Mouse (Mus musculus) midbrain, embryonic 16.5 days (tissue): Measurements from ENCODE around the gene Prkag1. TPM values are rescaled to one million over a fixed set of nuclear protein-coding genes. Genes with fewer than 3 reads are reported as not detected.

Source experiments
- ATAC-seq: fragments of 200-750 bp; cut with Nextera tagmentation; 2 replicates; pipeline ENCODE4 v1.8.0; 2017; ENCODE audit warnings: moderate TSS enrichment
- H3K27ac ChIP-seq: fragments of 300-500 bp; sonication (generic); 2 replicates; pipeline ENCODE4 v1.5.1; 2014; ENCODE audit warnings: mild to moderate bottlenecking, low read length, mixed read lengths
- H3K27me3 ChIP-seq: fragments of 300-500 bp; sonication (generic); 2 replicates; pipeline ENCODE4 v1.6.1; 2014; ENCODE audit warnings: low read depth, low read length, mixed read lengths; ENCODE audit not compliant: control insufficient read depth, insufficient read depth
- H3K36me3 ChIP-seq: fragments of 300-500 bp; sonication (generic); 2 replicates; pipeline ENCODE4 v1.6.1; 2014; ENCODE audit warnings: mild to moderate bottlenecking, low read length, moderate library complexity, mixed read lengths; ENCODE audit not compliant: control insufficient read depth, insufficient read depth
- H3K4me1 ChIP-seq: fragments of 300-500 bp; sonication (generic); 2 replicates; pipeline ENCODE4 v1.6.1; 2014; ENCODE audit warnings: mild to moderate bottlenecking, low read length, mixed read lengths; ENCODE audit not compliant: control insufficient read depth, insufficient read depth
- H3K4me2 ChIP-seq: fragments of 300-500 bp; sonication (generic); 2 replicates; pipeline ENCODE4 v1.6.1; 2014; ENCODE audit warnings: mild to moderate bottlenecking, low read length, mixed read lengths
- H3K4me3 ChIP-seq: fragments of 300-500 bp; sonication (generic); 2 replicates; pipeline ENCODE4 v1.5.1; 2014; ENCODE audit warnings: low read depth, mild to moderate bottlenecking, low read length, moderate library complexity, mixed read lengths
- H3K9ac ChIP-seq: fragments of 300-500 bp; sonication (generic); 2 replicates; pipeline ENCODE4 v1.6.1; 2014; ENCODE audit warnings: low read depth, low read length, mixed read lengths
- H3K9me3 ChIP-seq: fragments of 300-500 bp; sonication (generic); replicated peaks from 2 replicates; pipeline ENCODE4 v1.6.1; 2014; ENCODE audit warnings: mild to moderate bottlenecking, low read length, mixed read lengths; ENCODE audit not compliant: control insufficient read depth, poor library complexity, severe bottlenecking
- WGBS: fragments of 180-500 bp; shearing (Covaris S2); extraction: QIAGEN DNeasy Blood & Tissue Kit; methylation state at CpG from one replicate; pipeline ENCODE4 v1.1.7; 2014; 5-methylcytosine and 5-hydroxymethylcytosine counted together
- polyA plus RNA-seq: library from polyadenylated mRNA; unstranded; fragments of >200 nt; fragmentation: Nextera tagmentation; extraction: Ambion mirVana; gene quantifications from 2 replicates; pipeline ENCODE4 v1.2.1, GENCODE M21; 2015

Gene Prkag1
- polyA plus RNA-seq, 1 experiment from 2014 or later: 72.9 TPM

- Histone ChIP-seq H3K4me1 (peaks cover 11% of the 10 kb centered on the region; the same call in 1 of the 2 replicates), H3K36me3 (no peaks in the 10 kb centered on the region), H3K27me3 (peaks cover 55% of the 10 kb centered on the region), H3K9me3 (no peaks in the 10 kb centered on the region; the same call in none of the 2 replicates), H3K4me2 (no peak overlapping the region), H3K4me3 (no peak overlapping the region), H3K27ac (no peak overlapping the region), H3K9ac (no peak overlapping the region)
- WGBS: 27% methylated on average over 6 of the region's 6 CpGs
- no peak for ATAC-seq
These were observed 50.2 kb downstream of the Prkag1 start for GRCm38 (mm10) chr15:98781166-98781565.

- Histone ChIP-seq H3K9ac (no peak overlapping the region), H3K4me2 (no peak overlapping the region), H3K4me1 (peaks cover 12% of the 10 kb centered on the region; the same call in 1 of the 2 replicates), H3K4me3 (no peak overlapping the region), H3K27ac (no peak overlapping the region), H3K27me3 (peaks cover 61% of the 10 kb centered on the region), H3K9me3 (no peaks in the 10 kb centered on the region; the same call in 1 of the 2 replicates), H3K36me3 (no peaks in the 10 kb centered on the region)
- no peak for ATAC-seq
- WGBS: 4% methylated on average over 13 of the region's 13 CpGs
These were observed 50.7 kb downstream of the Prkag1 start for GRCm38 (mm10) chr15:98780573-98780972.

- H3K4me1 ChIP-seq: peaks cover 12% of the 10 kb centered on the region; the same call in 1 of the 2 replicates
- no peak overlapping the region for H3K4me3 ChIP-seq
- no peak overlapping the region for H3K27ac ChIP-seq
- no peak overlapping the region for H3K4me2 ChIP-seq
- no peak overlapping the region for H3K9ac ChIP-seq
- H3K9me3 ChIP-seq: no peaks in the 10 kb centered on the region; the same call in 1 of the 2 replicates
- no peak for ATAC-seq
- H3K36me3 ChIP-seq: no peaks in the 10 kb centered on the region
- H3K27me3 ChIP-seq: peaks cover 66% of the 10 kb centered on the region
- WGBS: under 1% methylated on average over 8 of the region's 8 CpGs
These were observed 51.2 kb downstream of the Prkag1 start for GRCm38 (mm10) chr15:98780075-98780474.

GRCm38 (mm10) chr15:98778806-98779205 is 52.5 kb downstream of the Prkag1 start:
- no peak overlapping the region for H3K4me2 ChIP-seq
- no peaks in the 10 kb centered on the region; the same call in 1 of the 2 replicates for H3K9me3 ChIP-seq
- ATAC-seq: no peak
- no peak overlapping the region for H3K27ac ChIP-seq
- peaks cover 12% of the 10 kb centered on the region; the same call in 1 of the 2 replicates for H3K4me1 ChIP-seq
- H3K9ac ChIP-seq: no peak overlapping the region
- 10% methylated on average over 4 of the region's 11 CpGs for WGBS
- no peaks in the 10 kb centered on the region for H3K36me3 ChIP-seq
- no peak overlapping the region for H3K4me3 ChIP-seq
- peaks cover 77% of the 10 kb centered on the region for H3K27me3 ChIP-seq

- peaks cover 12% of the 10 kb centered on the region; the same call in 1 of the 2 replicates for H3K4me1 ChIP-seq
- no peak for ATAC-seq
- H3K9ac ChIP-seq: no peak overlapping the region
- H3K27me3 ChIP-seq: peaks cover 81% of the 10 kb centered on the region
- peak overlapping the region; percentile 17 for H3K4me3 ChIP-seq
- no peak overlapping the region for H3K27ac ChIP-seq
- H3K4me2 ChIP-seq: peak overlapping the region; percentile 49
- no peaks in the 10 kb centered on the region; the same call in 1 of the 2 replicates for H3K9me3 ChIP-seq
- WGBS: 2% methylated on average over 25 of the region's 25 CpGs
- H3K36me3 ChIP-seq: no peaks in the 10 kb centered on the region
These were observed 53.0 kb downstream of the Prkag1 start for GRCm38 (mm10) chr15:98778191-98778770.

GRCm38 (mm10) chr15:98777762-98778161 is 53.6 kb downstream of the Prkag1 start, which contains the start of gene Wnt10b:
Gene Wnt10b (minus strand): TSS chr15:98778150.
- Histone ChIP-seq H3K4me3 (peak within 1 kb of the TSS; percentile 17), H3K9me3 (no peaks in the 10 kb centered on the region; the same call in 1 of the 2 replicates), H3K27me3 (peaks cover 85% of the 10 kb centered on the region), H3K4me2 (peak within 1 kb of the TSS; percentile 49), H3K9ac (0 out of 2 replicates have a peak within 1 kb of the TSS, but pooled peaks have one; percentile 2), H3K27ac (no peak within 1 kb of the TSS), H3K36me3 (no peaks in the 10 kb centered on the region), H3K4me1 (peaks cover 12% of the 10 kb centered on the region; the same call in 1 of the 2 replicates)
- no peak for ATAC-seq
- WGBS: under 1% methylated on average over 30 of the region's 33 CpGs

- no peaks in the 10 kb centered on the region; the same call in 1 of the 2 replicates for H3K9me3 ChIP-seq
- 2% methylated on average over 19 of the region's 19 CpGs for WGBS
- H3K4me2 ChIP-seq: no peak overlapping the region
- no peak for ATAC-seq
- H3K4me3 ChIP-seq: no peak overlapping the region
- H3K9ac ChIP-seq: no peak overlapping the region; the same call in 1 of the 2 replicates
- peaks cover 86% of the 10 kb centered on the region for H3K27me3 ChIP-seq
- H3K4me1 ChIP-seq: peaks cover 12% of the 10 kb centered on the region; the same call in 1 of the 2 replicates
- no peak overlapping the region for H3K27ac ChIP-seq
- no peaks in the 10 kb centered on the region for H3K36me3 ChIP-seq
These were observed 54.2 kb downstream of the Prkag1 start for GRCm38 (mm10) chr15:98777005-98777616.

GRCm38 (mm10) chr15:98776280-98777004 is 54.9 kb downstream of the Prkag1 start:
- WGBS: under 1% methylated on average over 61 of the region's 62 CpGs
- ATAC-seq: 0 out of 2 replicates have a peak, but pooled peaks have one; percentile 47

More at GRCm38 (mm10) chr15:98776280-98777004, 54.9 kb downstream of the Prkag1 start:
- Histone ChIP-seq H3K4me2 (peak overlapping the region; percentile 41), H3K27ac (no peak overlapping the region), H3K36me3 (no peaks in the 10 kb centered on the region), H3K9ac (peak overlapping the region; percentile 54), H3K9me3 (no peaks in the 10 kb centered on the region; the same call in 1 of the 2 replicates), H3K27me3 (peaks cover 89% of the 10 kb centered on the region), H3K4me1 (peaks cover 12% of the 10 kb centered on the region; the same call in 1 of the 2 replicates), H3K4me3 (peak overlapping the region; percentile 25)
